11 mouse cellular contexts compared by ENCODE assay signal in the genomic region with DNA sequence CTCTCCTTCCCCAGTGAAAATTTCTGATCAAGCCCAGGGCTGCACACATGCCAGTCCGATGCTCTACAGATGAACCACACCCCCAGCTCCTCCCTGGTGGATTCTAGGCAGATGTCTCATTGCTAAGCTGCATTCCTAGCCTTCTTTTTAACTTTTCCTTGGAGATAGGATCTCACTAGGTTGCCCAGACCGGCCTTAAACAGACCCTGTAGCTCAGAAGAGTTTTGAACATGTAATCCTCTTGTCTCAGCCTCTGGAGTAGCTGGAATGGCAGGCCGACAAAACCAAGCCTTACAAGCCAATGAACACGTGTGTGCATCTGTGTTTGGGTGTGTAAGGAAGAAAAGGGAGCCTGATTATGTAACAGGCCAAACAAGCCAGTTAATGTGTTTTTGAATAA. TPM values are rescaled to one million over a fixed set of nuclear protein-coding genes. Genes with fewer than 3 reads are reported as not detected.
DNase-seq lines count a peak whose midpoint lies in the region; ATAC-seq and TF ChIP-seq lines count a peak whose summit lies in the region.
"Had no signal": no experiment of that assay in that cellular context is flagged by ENCODE, and none has a peak within 500 bp of the region (broad histone marks: within the 10 kb centered on the region; RNA-seq: fewer than 3 reads in every experiment).

No protein-coding gene starts in this region.

- no peak overlapping the region for H3K4me3 ChIP-seq in forebrain, embryonic 15.5 days
- no peak overlapping the region for H3K4me3 ChIP-seq in forebrain, embryonic 12.5 days (replicated peaks)
- H3K4me3 ChIP-seq in layer of hippocampus, adult 2 months, result no peak overlapping the region
- no peak overlapping the region for H3K4me3 ChIP-seq in brown adipose tissue, adult 24 weeks (ENCODE audit: insufficient read depth, low read depth, low read length)
- no peak overlapping the region for H3K4me3 ChIP-seq in limb, embryonic 14.5 days (replicated peaks; ENCODE audit: low read length)

- TF ChIP-seq POLR2A in limb, embryonic 14.5 days (IDR thresholded peaks at IDR 0.05; ENCODE audit: borderline replicate concordance, extremely low read depth, insufficient read depth, insufficient read length), result no peak

- 46% methylated on average over 4 of the region's 4 CpGs for WGBS in forebrain, embryonic 15.5 days
- 62% methylated on average over 4 of the region's 4 CpGs for WGBS in forebrain, embryonic 12.5 days
- 56% methylated on average over 4 of the region's 4 CpGs for WGBS in limb, embryonic 14.5 days

- H3K27ac ChIP-seq in forebrain, embryonic 15.5 days (replicated peaks), result peak overlapping the region; percentile 53
- H3K27ac ChIP-seq in forebrain, embryonic 12.5 days, result no peak overlapping the region
- H3K27ac ChIP-seq in layer of hippocampus, adult 2 months, result peak overlapping the region; percentile 95
- peak overlapping the region; percentile 47 for H3K27ac ChIP-seq in brown adipose tissue, adult 24 weeks (replicated peaks; ENCODE audit: low read depth, low read length)
- H3K27ac ChIP-seq in limb, embryonic 14.5 days (replicated peaks; ENCODE audit: low read depth, low read length), result peak overlapping the region; percentile 63; the same call in 1 of the 2 replicates
- H3K27ac ChIP-seq: neural tube, embryonic 12.5 days had no signal

- H3K9me3 ChIP-seq in forebrain, embryonic 15.5 days, result no peaks in the 10 kb centered on the region
- H3K9me3 ChIP-seq in forebrain, embryonic 12.5 days, result no peaks in the 10 kb centered on the region
- H3K9me3 ChIP-seq in limb, embryonic 14.5 days (ENCODE audit: control insufficient read depth, low read length), result no peaks in the 10 kb centered on the region
- H3K9me3 ChIP-seq: neural tube, embryonic 12.5 days had no signal

- no peak overlapping the region for H3K9ac ChIP-seq in forebrain, embryonic 15.5 days (replicated peaks)
- no peak overlapping the region for H3K9ac ChIP-seq in forebrain, embryonic 12.5 days
- no peak overlapping the region for H3K9ac ChIP-seq in limb, embryonic 14.5 days (ENCODE audit: low read depth, low read length, severe bottlenecking)

- H3K4me2 ChIP-seq in forebrain, embryonic 15.5 days (replicated peaks), result no peak overlapping the region
- no peak overlapping the region for H3K4me2 ChIP-seq in forebrain, embryonic 12.5 days
- no peak overlapping the region for H3K4me2 ChIP-seq in limb, embryonic 14.5 days (replicated peaks; ENCODE audit: low read depth, low read length, severe bottlenecking)

- ATAC-seq in forebrain, embryonic 15.5 days (replicated peaks), result no peak
- no peak for ATAC-seq in forebrain, embryonic 12.5 days (ENCODE audit: low FRiP score)
- no peak for ATAC-seq in limb, embryonic 14.5 days (ENCODE audit: low FRiP score, low read depth)
- ATAC-seq in activated CD4-positive, CD25-positive, alpha-beta regulatory T cell, adult 4 months, result no peak
- ATAC-seq in megakaryocyte, adult 5-6 weeks (ENCODE audit: poor library complexity, severe bottlenecking), result no peak

- no peak for DNase-seq in layer of hippocampus, adult 2 months (ENCODE audit: low spot score in 2 of 2)
- DNase-seq in layer of hippocampus, adult 18-20 months (ENCODE audit: low spot score in 2 of 2), result no peak
- no peak for DNase-seq in limb, embryonic 14.5 days (ENCODE audit: low spot score)
- DNase-seq: B cell, adult 2 months had no signal

- no peaks in the 10 kb centered on the region for H3K36me3 ChIP-seq in forebrain, embryonic 15.5 days
- H3K36me3 ChIP-seq in forebrain, embryonic 12.5 days (replicated peaks), result peaks cover 25% of the 10 kb centered on the region
- H3K36me3 ChIP-seq in limb, embryonic 14.5 days (ENCODE audit: control insufficient read depth, insufficient read depth, low read length), result peaks cover 52% of the 10 kb centered on the region

- no peaks in the 10 kb centered on the region for H3K27me3 ChIP-seq in forebrain, embryonic 15.5 days
- H3K27me3 ChIP-seq in forebrain, embryonic 12.5 days, result no peaks in the 10 kb centered on the region
- H3K27me3 ChIP-seq in limb, embryonic 14.5 days (ENCODE audit: control insufficient read depth, insufficient read depth, low read length), result no peaks in the 10 kb centered on the region
- H3K27me3 ChIP-seq: neural tube, embryonic 12.5 days had no signal

- H3K4me1 ChIP-seq in forebrain, embryonic 15.5 days, result peaks cover 17% of the 10 kb centered on the region
- H3K4me1 ChIP-seq in forebrain, embryonic 12.5 days, result peaks cover 9% of the 10 kb centered on the region
- peaks cover 11% of the 10 kb centered on the region; the same call in 1 of the 2 replicates for H3K4me1 ChIP-seq in brown adipose tissue, adult 24 weeks (ENCODE audit: control insufficient read depth, insufficient read depth, insufficient read length, low read length)
- H3K4me1 ChIP-seq in limb, embryonic 14.5 days (ENCODE audit: control insufficient read depth, insufficient read depth, low read length), result peaks cover 15% of the 10 kb centered on the region

- TF ChIP-seq CTCF in layer of hippocampus, adult 2 months (conservative IDR thresholded peaks at IDR 0.05), result no peak

RNA-seq across cellular contexts. Expression of gene Axl, which starts 7.8 kb away (rescaled TPM):
- 16.5 and 17.7 TPM in 2 replicates for polyA plus RNA-seq in forebrain, embryonic 15.5 days (2015; fragmentation: Nextera tagmentation; extraction: Ambion mirVana)
- polyA plus RNA-seq in forebrain, embryonic 12.5 days (2016; fragmentation: Nextera tagmentation; extraction: Ambion mirVana), result 31.0 and 33.6 TPM in 2 replicates
- 10 to 100 TPM; 36.6 to 41.1 TPM for total RNA-seq in layer of hippocampus, adult 2 months (2021)
- total RNA-seq in layer of hippocampus, adult 18-20 months (2021), result 10 to 100 TPM; 38.2 to 45.2 TPM
- 18.6 and 24.1 TPM in 2 replicates for polyA plus RNA-seq in brown adipose tissue, adult 24 weeks (2012; ENCODE audit: insufficient read depth, insufficient read length, missing spikeins)
- 80.2 and 94.4 TPM in 2 replicates for polyA plus RNA-seq in limb, embryonic 14.5 days (2012; rRNA removed)
- polyA plus RNA-seq in limb, embryonic 14.5 days (2014; fragmentation: Nextera tagmentation; extraction: Ambion mirVana), result 111 and 132 TPM in 2 replicates
- polyA plus RNA-seq in activated CD4-positive, CD25-positive, alpha-beta regulatory T cell, adult 4 months (2017; shearing (Covaris generic)), result 10 to 100 TPM; 16.5 to 26.4 TPM
- 7.7 and 8.0 TPM in 2 replicates for total RNA-seq in megakaryocyte, adult 5-6 weeks (2015)
- total RNA-seq in megakaryocyte, adult 5-6 weeks (2017), result 5.7 and 7.6 TPM in 2 replicates

RNA-seq across cellular contexts. Expression of gene Hnrnpul1, which starts 26.2 kb away (rescaled TPM):
- 51.8 and 53.5 TPM in 2 replicates for polyA plus RNA-seq in forebrain, embryonic 15.5 days (2015; fragmentation: Nextera tagmentation; extraction: Ambion mirVana)
- polyA plus RNA-seq in forebrain, embryonic 12.5 days (2016; fragmentation: Nextera tagmentation; extraction: Ambion mirVana), result 78.4 and 86.0 TPM in 2 replicates
- 100 to 1,000 TPM; 110 to 115 TPM for total RNA-seq in layer of hippocampus, adult 2 months (2021)
- 100 to 1,000 TPM in 1 of 2 experiments, 10 to 100 TPM in 1; 99.1 to 110 TPM for total RNA-seq in layer of hippocampus, adult 18-20 months (2021)
- 42.6 and 44.5 TPM in 2 replicates for polyA plus RNA-seq in brown adipose tissue, adult 24 weeks (2012; ENCODE audit: insufficient read depth, insufficient read length, missing spikeins)
- 66.8 and 73.4 TPM in 2 replicates for polyA plus RNA-seq in limb, embryonic 14.5 days (2012; rRNA removed)
- 77.1 and 80.7 TPM in 2 replicates for polyA plus RNA-seq in limb, embryonic 14.5 days (2014; fragmentation: Nextera tagmentation; extraction: Ambion mirVana)
- polyA plus RNA-seq in activated CD4-positive, CD25-positive, alpha-beta regulatory T cell, adult 4 months (2017; shearing (Covaris generic)), result 10 to 100 TPM; 47.1 to 58.0 TPM
- total RNA-seq in megakaryocyte, adult 5-6 weeks (2015), result 134 and 143 TPM in 2 replicates
- 121 and 148 TPM in 2 replicates for total RNA-seq in megakaryocyte, adult 5-6 weeks (2017)

RNA-seq across cellular contexts. Expression of gene Cyp2s1, which starts 36.0 kb away (rescaled TPM):
- 0.61 and 1.1 TPM in 2 replicates for polyA plus RNA-seq in forebrain, embryonic 15.5 days (2015; fragmentation: Nextera tagmentation; extraction: Ambion mirVana)
- 0.51 and 0.55 TPM in 2 replicates for polyA plus RNA-seq in forebrain, embryonic 12.5 days (2016; fragmentation: Nextera tagmentation; extraction: Ambion mirVana)
- total RNA-seq in layer of hippocampus, adult 2 months (2021), result 1 to 10 TPM; 1.4 to 2.3 TPM
- total RNA-seq in layer of hippocampus, adult 18-20 months (2021), result 1 to 10 TPM; 1.6 to 1.7 TPM
- polyA plus RNA-seq in brown adipose tissue, adult 24 weeks (2012; ENCODE audit: insufficient read depth, insufficient read length, missing spikeins), result not detected in 2 replicates
- polyA plus RNA-seq in limb, embryonic 14.5 days (2012; rRNA removed), result 2.6 and 3.3 TPM in 2 replicates
- 1.6 and 2.0 TPM in 2 replicates for polyA plus RNA-seq in limb, embryonic 14.5 days (2014; fragmentation: Nextera tagmentation; extraction: Ambion mirVana)
- 1 to 10 TPM; 3.2 to 4.9 TPM for polyA plus RNA-seq in activated CD4-positive, CD25-positive, alpha-beta regulatory T cell, adult 4 months (2017; shearing (Covaris generic))
- total RNA-seq in megakaryocyte, adult 5-6 weeks (2015), result 0.21 TPM in 1 of 2 replicates, not detected in the other
- not detected in 2 replicates for total RNA-seq in megakaryocyte, adult 5-6 weeks (2017)
- total RNA-seq: hematopoietic stem cell, adult 5-6 weeks had no signal
